Mouse (Mus musculus) lung, adult 2 months (tissue): Measurements from ENCODE around the gene Unc5cl.

Experiments used
- CTCF ChIP-seq: fragments of 200-500 bp; IDR thresholded peaks from 2 replicates; pipeline ENCODE4 v1.5.1; 2011; ENCODE audit warnings: mild to moderate bottlenecking, low read length, control low read depth; ENCODE audit not compliant: insufficient read depth
- POLR2A ChIP-seq: fragments of 200-500 bp; IDR thresholded peaks from 2 replicates; pipeline ENCODE4 v1.6.1; 2011; ENCODE audit warnings: low read depth, mild to moderate bottlenecking, control low read depth, low read length, borderline replicate concordance; ENCODE audit errors: extremely low read depth

DNA sequence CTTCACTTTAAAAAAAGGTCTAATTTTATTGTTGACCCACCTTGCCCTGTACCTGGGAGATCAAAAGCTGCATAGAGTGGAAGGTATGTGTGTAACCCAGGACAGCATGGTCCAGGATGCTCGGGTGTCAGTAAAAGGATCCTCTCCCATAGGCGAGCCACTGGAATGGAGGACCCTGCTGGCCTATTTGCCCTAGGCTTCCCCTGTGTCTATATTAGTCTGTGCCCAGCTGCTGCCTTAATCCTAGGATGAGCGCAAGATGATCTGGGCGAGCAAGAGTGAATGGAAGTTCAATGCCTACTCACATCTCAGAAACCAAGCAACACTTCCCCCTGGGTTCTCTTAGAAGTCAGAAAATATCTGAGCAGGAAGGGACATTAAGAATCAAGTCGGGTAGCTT, 23.6 kb upstream of the Unc5cl start:
- TF ChIP-seq CTCF: no peak
- TF ChIP-seq POLR2A: no peak
